In the genomic region with DNA sequence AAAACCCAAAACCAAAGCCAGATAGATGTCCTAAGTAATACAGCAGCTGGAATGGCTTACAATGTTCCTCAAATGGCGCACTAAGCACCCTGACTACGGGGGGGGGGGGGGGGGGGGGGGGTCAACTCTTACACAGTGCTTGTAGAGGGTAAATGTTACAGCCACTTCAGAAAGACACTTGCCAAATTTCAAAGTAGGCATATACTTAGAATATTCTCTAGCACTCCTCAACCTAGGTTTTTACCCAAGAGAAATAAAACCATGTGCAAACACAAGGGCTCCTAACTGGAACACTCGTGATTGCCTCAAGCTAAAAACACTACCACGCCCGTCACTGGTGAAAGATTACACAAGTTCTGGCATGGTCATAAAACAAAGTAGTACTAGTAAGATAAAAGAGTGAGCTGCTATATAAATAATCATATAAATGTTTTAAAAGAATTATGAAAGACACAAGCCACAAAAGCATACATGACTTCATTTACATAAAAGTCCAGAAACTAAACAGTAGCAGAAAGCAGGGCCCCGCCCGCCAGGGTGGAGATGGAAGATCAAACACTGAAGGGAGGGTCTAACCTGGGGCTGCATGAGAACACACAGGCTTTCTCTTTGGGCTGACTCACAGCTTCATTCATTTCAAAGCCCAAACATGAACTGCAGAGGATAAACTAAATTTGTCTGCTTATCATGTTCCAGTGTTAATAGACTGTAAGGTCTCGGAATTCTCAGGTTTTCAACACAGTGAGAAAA, we compare ENCODE assay signal across 20 mouse cellular contexts.
DNase-seq lines count a peak whose midpoint lies in the region; ATAC-seq and TF ChIP-seq lines count a peak whose summit lies in the region.
"Had no signal": no experiment of that assay in that cellular context is flagged by ENCODE, and none has a peak within 500 bp of the region (broad histone marks: within the 10 kb centered on the region; RNA-seq: fewer than 3 reads in every experiment).

No protein-coding gene starts in this region.

- peak; percentile 85 for DNase-seq in lung, postnatal 0 days (ENCODE audit: low spot score)
- DNase-seq in lung, postnatal 10 days = no peak
- DNase-seq in intestine, embryonic 14.5 days (ENCODE audit: low spot score) = peak; percentile 49
- peak; percentile 65 for DNase-seq in lung, postnatal 25 days (ENCODE audit: low spot score)
- no peak for DNase-seq in adrenal gland, adult 8-10 months
- DNase-seq in heart, adult 8-10 months (ENCODE audit: low spot score) = no peak
- DNase-seq: cerebellum, adult 9-11 months; gastrocnemius, postnatal 10 days; kidney, adult 8-10 months; kidney, postnatal 36 days; midbrain, embryonic 14.5 days; retina, postnatal 1 day; right cerebral cortex, postnatal 4 days had no signal

- no peaks in the 10 kb centered on the region for H3K27me3 ChIP-seq in lung, postnatal 0 days (replicated peaks; ENCODE audit: insufficient read depth, low read length)
- H3K27me3 ChIP-seq in intestine, embryonic 14.5 days (replicated peaks; ENCODE audit: control insufficient read depth, insufficient read depth, low read length) = no peaks in the 10 kb centered on the region
- H3K27me3 ChIP-seq in hindbrain, embryonic 12.5 days = no peaks in the 10 kb centered on the region
- H3K27me3 ChIP-seq: CH12.LX; embryonic facial prominence, embryonic 15.5 days; hindbrain, embryonic 13.5 days; limb, embryonic 15.5 days had no signal

- no peaks in the 10 kb centered on the region for H3K9me3 ChIP-seq in lung, postnatal 0 days (ENCODE audit: low read length)
- H3K9me3 ChIP-seq in intestine, embryonic 14.5 days (ENCODE audit: control insufficient read depth, low read length) = no peaks in the 10 kb centered on the region
- no peaks in the 10 kb centered on the region for H3K9me3 ChIP-seq in hindbrain, embryonic 12.5 days (replicated peaks)
- H3K9me3 ChIP-seq: embryonic facial prominence, embryonic 15.5 days; forebrain, embryonic 10.5 days; hindbrain, embryonic 13.5 days; limb, embryonic 15.5 days had no signal

- peak; percentile 81 for TF ChIP-seq EP300 in lung, postnatal 0 days (IDR thresholded peaks at IDR 0.05)

- TF ChIP-seq CTCF in lung, postnatal 0 days (IDR thresholded peaks at IDR 0.05) = no peak

- H3K27ac ChIP-seq in lung, postnatal 0 days (ENCODE audit: low read length) = 0 out of 2 replicates have a peak overlapping the region, but pooled peaks have one; percentile 20
- H3K27ac ChIP-seq in intestine, embryonic 14.5 days (ENCODE audit: low read depth) = no peak overlapping the region
- H3K27ac ChIP-seq in hindbrain, embryonic 12.5 days = no peak overlapping the region
- H3K27ac ChIP-seq: embryonic facial prominence, embryonic 15.5 days; forebrain, embryonic 10.5 days; hindbrain, embryonic 13.5 days; limb, embryonic 15.5 days had no signal

- WGBS in lung, postnatal 0 days = 57% methylated on average over 6 of the region's 8 CpGs
- WGBS in intestine, embryonic 14.5 days = 55% methylated on average over 8 of the region's 8 CpGs
- 92% methylated on average over 8 of the region's 8 CpGs for WGBS in hindbrain, embryonic 12.5 days

- no peaks in the 10 kb centered on the region; the same call in 1 of the 2 replicates for H3K4me1 ChIP-seq in lung, postnatal 0 days (ENCODE audit: insufficient read depth, low read depth, low read length)
- no peaks in the 10 kb centered on the region; the same call in 1 of the 2 replicates for H3K4me1 ChIP-seq in intestine, embryonic 14.5 days (replicated peaks; ENCODE audit: control insufficient read depth, insufficient read depth, low read length)
- H3K4me1 ChIP-seq in hindbrain, embryonic 12.5 days = peaks cover 2% of the 10 kb centered on the region; the same call in 1 of the 2 replicates

- H3K4me2 ChIP-seq in lung, postnatal 0 days (replicated peaks; ENCODE audit: low read depth, low read length) = no peak overlapping the region
- no peak overlapping the region for H3K4me2 ChIP-seq in intestine, embryonic 14.5 days (ENCODE audit: low read length)
- no peak overlapping the region for H3K4me2 ChIP-seq in hindbrain, embryonic 12.5 days (replicated peaks)
- H3K4me2 ChIP-seq: embryonic facial prominence, embryonic 15.5 days; hindbrain, embryonic 13.5 days; limb, embryonic 15.5 days had no signal

- no peak overlapping the region for H3K9ac ChIP-seq in lung, postnatal 0 days (replicated peaks; ENCODE audit: low read depth)
- no peak overlapping the region for H3K9ac ChIP-seq in intestine, embryonic 14.5 days (ENCODE audit: low read length)
- no peak overlapping the region for H3K9ac ChIP-seq in hindbrain, embryonic 12.5 days
- H3K9ac ChIP-seq: embryonic facial prominence, embryonic 15.5 days; hindbrain, embryonic 13.5 days; limb, embryonic 15.5 days had no signal

- ATAC-seq in lung, postnatal 0 days = peak; percentile 93
- ATAC-seq in intestine, embryonic 14.5 days (replicated peaks; ENCODE audit: low FRiP score, low TSS enrichment, low read depth) = no peak; the same call in 1 of the 2 replicates
- ATAC-seq in hindbrain, embryonic 12.5 days (ENCODE audit: low FRiP score) = no peak

- H3K36me3 ChIP-seq in lung, postnatal 0 days (ENCODE audit: insufficient read depth, low read length) = no peaks in the 10 kb centered on the region
- peaks cover 18% of the 10 kb centered on the region; the same call in 1 of the 2 replicates for H3K36me3 ChIP-seq in intestine, embryonic 14.5 days (ENCODE audit: control insufficient read depth, insufficient read depth, low read length)
- peaks cover 8% of the 10 kb centered on the region for H3K36me3 ChIP-seq in hindbrain, embryonic 12.5 days

- H3K4me3 ChIP-seq in lung, postnatal 0 days (ENCODE audit: low read depth, low read length) = no peak overlapping the region
- no peak overlapping the region for H3K4me3 ChIP-seq in intestine, embryonic 14.5 days (ENCODE audit: low read depth, low read length)
- H3K4me3 ChIP-seq in hindbrain, embryonic 12.5 days = no peak overlapping the region
- H3K4me3 ChIP-seq: embryonic facial prominence, embryonic 15.5 days; forebrain, embryonic 10.5 days; hindbrain, embryonic 13.5 days; limb, embryonic 15.5 days; myocyte had no signal

Comparison
In these comparisons a context has a peak if more than half of its experiments do, and no peak if none do; other contexts are left out.
1. DNase-seq: peak in lung, postnatal 0 days (single experiment), intestine, embryonic 14.5 days (single experiment) and lung, postnatal 25 days (single experiment); none in lung, postnatal 10 days (single experiment), adrenal gland, adult 8-10 months (single experiment) and heart, adult 8-10 months (single experiment).